Mouse (Mus musculus): ENCODE measurements around the gene Galm. TPM values are rescaled to one million over a fixed set of nuclear protein-coding genes. Genes with fewer than 3 reads are reported as not detected.

The Galm gene
- total RNA-seq, 2 experiments from 2014 or later = 11.0 to 12.4 TPM

Other genes with a start within 250 kb of the Galm start
- gene Atl2, start 231.3 kb upstream of the Galm start, total RNA-seq (2021) = 10 to 100 TPM; 34.0 to 36.9 TPM
- 10 to 100 TPM; 27.0 to 29.3 TPM for gene Hnrnpll, start 65.1 kb upstream of the Galm start, total RNA-seq (2021)
- gene Srsf7, start 79.8 kb downstream of the Galm start, total RNA-seq (2021) = 10 to 100 TPM; 42.8 to 51.6 TPM
- gene Ttc39d, start 80.0 kb downstream of the Galm start, total RNA-seq (2021) = under 1 TPM in 1 of 2 experiments, not detected in 1; 0.07 TPM
- 1 to 10 TPM; 3.1 to 3.3 TPM for gene Gemin6, start 97.0 kb downstream of the Galm start, total RNA-seq (2021)
- gene Morn2, start 162.7 kb downstream of the Galm start, total RNA-seq (2021) = 10 to 100 TPM; 10.0 to 12.5 TPM
- gene Dhx57, start 163.0 kb downstream of the Galm start, total RNA-seq (2021) = 1 to 10 TPM; 8.2 to 9.7 TPM
- gene Arhgef33, start 179.9 kb downstream of the Galm start, total RNA-seq (2021) = under 1 TPM in 1 of 2 experiments, not detected in 1; 0.39 TPM
- not detected for gene Gm10190, start 246.1 kb downstream of the Galm start, total RNA-seq (2021)